Mouse (Mus musculus) ES-E14 (cell line): ENCODE results near the gene Oxa1l. TPM values are rescaled to one million over a fixed set of nuclear protein-coding genes. Genes with fewer than 3 reads are reported as not detected.

Experiments
- DNase-seq: peaks from one replicate; pipeline ENCODE4 v3.0.0-alpha.2; 2013; ENCODE audit warnings: low read depth, low spot score
- H3K27ac ChIP-seq: 2 replicates; pipeline ENCODE4 v1.5.1; 2012; ENCODE audit warnings: low read depth, mild to moderate bottlenecking, low read length, moderate library complexity, mixed read lengths; ENCODE audit not compliant: poor library complexity, insufficient read depth, severe bottlenecking
- H3K36me3 ChIP-seq: 2 replicates; pipeline ENCODE4 v1.6.1; 2012; ENCODE audit warnings: mild to moderate bottlenecking, low read length, moderate library complexity, mixed read lengths; ENCODE audit not compliant: control insufficient read depth, poor library complexity, insufficient read depth, severe bottlenecking
- H3K4me1 ChIP-seq, 2 experiments: fragments of 150-350 bp in 1 of 2; sonication (generic) in 1 of 2; 2 replicates each; pipeline ENCODE4 v1.6.1; 2012; ENCODE audit warnings: low read length in 2 of 2, mild to moderate bottlenecking in 1 of 2, mixed read lengths in 1 of 2; ENCODE audit not compliant: control insufficient read depth in 2 of 2, insufficient read depth in 2 of 2, poor library complexity in 1 of 2
- H3K4me3 ChIP-seq, 2 experiments: fragments of 150-350 bp in 1 of 2; sonication (generic) in 1 of 2; 2 replicates each; pipeline ENCODE4 v1.5.1; 2012; ENCODE audit warnings: low read length in 2 of 2, low read depth in 1 of 2, mild to moderate bottlenecking in 1 of 2, mixed read lengths in 1 of 2; ENCODE audit not compliant: insufficient read depth in 1 of 2, poor library complexity in 1 of 2, severe bottlenecking in 1 of 2
- H3K9ac ChIP-seq: 2 replicates; pipeline ENCODE4 v1.6.1; 2012; ENCODE audit warnings: low read depth, mild to moderate bottlenecking, low read length, mixed read lengths; ENCODE audit not compliant: poor library complexity, insufficient read depth, severe bottlenecking
- H3K9me3 ChIP-seq: fragments of 150-350 bp; sonication (generic); 2 replicates; pipeline ENCODE4 v1.6.1; 2012; ENCODE audit warnings: low read depth, mild to moderate bottlenecking, low read length; ENCODE audit not compliant: control insufficient read depth, insufficient read depth
- CHD2 ChIP-seq: IDR thresholded peaks from 2 replicates; pipeline ENCODE4 v1.6.1; 2014; ENCODE audit warnings: mild to moderate bottlenecking, low read depth, low read length, inconsistent platforms
- HCFC1 ChIP-seq: IDR thresholded peaks from 2 replicates; pipeline ENCODE4 v1.6.1; 2012; ENCODE audit warnings: low read length, inconsistent platforms, borderline replicate concordance; ENCODE audit not compliant: insufficient read depth
- MAFK ChIP-seq: IDR thresholded peaks from 2 replicates; pipeline ENCODE4 v1.6.1; 2014; ENCODE audit warnings: mild to moderate bottlenecking, low read depth, low read length, inconsistent platforms; ENCODE audit not compliant: insufficient read depth
- ZC3H11A ChIP-seq: IDR thresholded peaks from 2 replicates; pipeline ENCODE4 v1.6.1; 2012; ENCODE audit warnings: low read depth, mild to moderate bottlenecking, inconsistent platforms, low read length, borderline replicate concordance
- ZNF384 ChIP-seq: IDR thresholded peaks from 2 replicates; pipeline ENCODE4 v1.6.1; 2012; ENCODE audit warnings: low read depth, low read length, inconsistent platforms
- in situ Hi-C, 2 experiments: fragments of 600-800 bp; cut with MboI; formaldehyde crosslinking; loops; one replicate each; pipeline ENCODE4 v1.15.1; 2025; ENCODE audit warnings: low sequenced_read_pairs in 2 of 2, inconsistent platforms in 1 of 2; ENCODE audit not compliant: unreplicated experiment in 2 of 2
- total RNA-seq: library from RNA; depleted of rRNA; stranded (reverse); fragments of 300-350 nt; gene quantifications from 2 replicates; pipeline ENCODE4 v1.2.3, GENCODE M21; 2012; rRNA removed

The Oxa1l gene
- total RNA-seq: 28.7 and 62.5 TPM in 2 replicates

- Histone ChIP-seq H3K9ac (peak within 1 kb of the TSS; percentile 96), H3K4me3 (peak within 1 kb of the TSS; percentile 87 to 97), H3K4me1 (peaks cover 0 to 2% of the 10 kb centered on the region in 2 experiments; a peak in 1 of 4 replicates), H3K27ac (peak within 1 kb of the TSS; percentile 46), H3K9me3 (no peaks in the 10 kb centered on the region), H3K36me3 (peaks cover 8% of the 10 kb centered on the region)
- in situ Hi-C loops: loop anchor here in 1 of 2 experiments (25.0 kb wide), 1 partner anchor 298 kb away; no protein-coding TSS in a partner anchor
- TF ChIP-seq ZC3H11A: no peak
- TF ChIP-seq ZNF384: no peak
- TF ChIP-seq CHD2: peak; percentile 51; the same call in 1 of the 2 replicates
- peak; percentile 91 for TF ChIP-seq HCFC1
- peak; percentile 92 for DNase-seq
Measured at GRCm38 (mm10) chr14:54360577-54361340, at the start of gene Oxa1l. Oxa1l (plus strand) TSS chr14:54360834.

DNA sequence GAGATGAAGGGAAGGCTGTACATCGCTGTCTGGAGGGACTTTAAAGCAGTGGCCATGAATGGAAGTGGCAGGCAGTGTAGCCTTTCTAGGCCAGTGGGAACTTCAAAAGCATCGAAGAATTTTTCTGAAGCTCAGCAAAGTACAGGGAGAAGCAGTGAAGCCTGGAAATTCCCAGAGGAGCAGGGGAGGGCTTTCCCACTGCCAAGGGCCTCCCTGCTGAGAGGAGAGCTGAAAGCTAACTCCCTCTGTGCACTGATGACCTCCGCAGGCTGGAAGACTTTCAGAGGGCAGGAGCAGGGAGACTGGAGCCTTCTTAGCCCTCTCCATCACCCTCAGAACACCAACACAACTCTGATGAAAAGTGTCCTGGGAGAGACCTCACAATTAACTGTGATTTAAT lies 48.9 kb upstream of the Oxa1l start:
- H3K27ac ChIP-seq: no peak overlapping the region
- no peaks in the 10 kb centered on the region for H3K36me3 ChIP-seq
- no peak for DNase-seq
- no peak overlapping the region for H3K4me3 ChIP-seq
- in situ Hi-C loops: no loop called here
- H3K4me1 ChIP-seq: no peaks in the 10 kb centered on the region
- no peaks in the 10 kb centered on the region for H3K9me3 ChIP-seq
- TF ChIP-seq CHD2 (no peak), MAFK (no peak), ZC3H11A (no peak), ZNF384 (no peak), HCFC1 (no peak)
- H3K9ac ChIP-seq: no peak overlapping the region

GRCm38 (mm10) chr14:54321556-54322376 lies 38.9 kb upstream of the Oxa1l start:
- Histone ChIP-seq H3K9me3 (no peaks in the 10 kb centered on the region), H3K36me3 (no peaks in the 10 kb centered on the region), H3K27ac (no peak overlapping the region), H3K4me3 (0 out of 4 replicates have a peak overlapping the region, but pooled peaks of 1 of the 2 experiments have one; percentile 2), H3K4me1 (peaks cover 0 to 2% of the 10 kb centered on the region in 2 experiments; a peak in 1 of 4 replicates), H3K9ac (no peak overlapping the region)
- no peak for DNase-seq
- in situ Hi-C loops: no loop called here
- TF ChIP-seq ZNF384 (no peak), MAFK (no peak), HCFC1 (no peak), ZC3H11A (no peak), CHD2 (no peak)

GRCm38 (mm10) chr14:54324486-54324885 lies 36.1 kb upstream of the Oxa1l start:
- in situ Hi-C loops: no loop called here
- Histone ChIP-seq H3K36me3 (no peaks in the 10 kb centered on the region), H3K4me3 (no peak overlapping the region), H3K9ac (no peak overlapping the region), H3K4me1 (peaks cover 0 to 5% of the 10 kb centered on the region in 2 experiments; a peak in 1 of 4 replicates), H3K27ac (no peak overlapping the region), H3K9me3 (no peaks in the 10 kb centered on the region)
- no peak for DNase-seq
- no peak for TF ChIP-seq HCFC1
- no peak for TF ChIP-seq CHD2
- TF ChIP-seq MAFK: no peak
- TF ChIP-seq ZNF384: no peak
- TF ChIP-seq ZC3H11A: no peak
